Mouse (Mus musculus) heart, embryonic 15.5 days (tissue): ENCODE data around the gene Arl4d. TPM values are rescaled to one million over a fixed set of nuclear protein-coding genes. Genes with fewer than 3 reads are reported as not detected.
"Not testable (repeated sequence)": the region's sequence is repeated elsewhere in the genome, so short reads cannot be mapped to it uniquely, and the experiment has no call there.

Source experiments
- ATAC-seq: fragments of 200-750 bp; cut with Nextera tagmentation; replicated peaks from 2 replicates; pipeline ENCODE4 v1.8.0; 2017; ENCODE audit warnings: low read depth, moderate TSS enrichment; ENCODE audit not compliant: insufficient number of reproducible peaks, insufficient read depth, low FRiP score
- H3K27ac ChIP-seq: fragments of 300-500 bp; sonication (generic); 2 replicates; pipeline ENCODE4 v1.5.1; 2015; ENCODE audit warnings: mild to moderate bottlenecking, inconsistent platforms
- H3K27me3 ChIP-seq: fragments of 300-500 bp; sonication (generic); 2 replicates; pipeline ENCODE4 v1.6.1; 2015; ENCODE audit warnings: inconsistent platforms
- H3K36me3 ChIP-seq: fragments of 300-500 bp; sonication (generic); 2 replicates; pipeline ENCODE4 v1.6.1; 2015; ENCODE audit warnings: mild to moderate bottlenecking, inconsistent platforms
- H3K4me1 ChIP-seq: fragments of 300-500 bp; sonication (generic); replicated peaks from 2 replicates; pipeline ENCODE4 v1.6.1; 2015; ENCODE audit warnings: inconsistent platforms
- H3K4me2 ChIP-seq: fragments of 300-500 bp; sonication (generic); 2 replicates; pipeline ENCODE4 v1.6.1; 2015; ENCODE audit warnings: inconsistent platforms, mild to moderate bottlenecking, moderate library complexity
- H3K4me3 ChIP-seq: fragments of 300-500 bp; sonication (generic); 2 replicates; pipeline ENCODE4 v1.5.1; 2015; ENCODE audit warnings: mild to moderate bottlenecking, inconsistent platforms
- H3K9ac ChIP-seq: fragments of 300-500 bp; sonication (generic); 2 replicates; pipeline ENCODE4 v1.6.1; 2015; ENCODE audit warnings: mild to moderate bottlenecking, inconsistent platforms
- H3K9me3 ChIP-seq: fragments of 300-500 bp; sonication (generic); replicated peaks from 2 replicates; pipeline ENCODE4 v1.6.1; 2016; ENCODE audit warnings: inconsistent platforms
- WGBS: fragments of 180-500 bp; shearing (Covaris S2); methylation state at CpG from one replicate; pipeline ENCODE4 v1.1.7; 2015; ENCODE audit warnings: mixed read lengths; 5-methylcytosine and 5-hydroxymethylcytosine counted together
- polyA plus RNA-seq: library from polyadenylated mRNA; unstranded; fragments of >200 nt; fragmentation: Nextera tagmentation; extraction: Ambion mirVana; gene quantifications from 2 replicates; pipeline ENCODE4 v1.2.1, GENCODE M21; 2015

The Arl4d gene
- polyA plus RNA-seq, 1 experiment from 2014 or later, result 6.1 TPM

DNA sequence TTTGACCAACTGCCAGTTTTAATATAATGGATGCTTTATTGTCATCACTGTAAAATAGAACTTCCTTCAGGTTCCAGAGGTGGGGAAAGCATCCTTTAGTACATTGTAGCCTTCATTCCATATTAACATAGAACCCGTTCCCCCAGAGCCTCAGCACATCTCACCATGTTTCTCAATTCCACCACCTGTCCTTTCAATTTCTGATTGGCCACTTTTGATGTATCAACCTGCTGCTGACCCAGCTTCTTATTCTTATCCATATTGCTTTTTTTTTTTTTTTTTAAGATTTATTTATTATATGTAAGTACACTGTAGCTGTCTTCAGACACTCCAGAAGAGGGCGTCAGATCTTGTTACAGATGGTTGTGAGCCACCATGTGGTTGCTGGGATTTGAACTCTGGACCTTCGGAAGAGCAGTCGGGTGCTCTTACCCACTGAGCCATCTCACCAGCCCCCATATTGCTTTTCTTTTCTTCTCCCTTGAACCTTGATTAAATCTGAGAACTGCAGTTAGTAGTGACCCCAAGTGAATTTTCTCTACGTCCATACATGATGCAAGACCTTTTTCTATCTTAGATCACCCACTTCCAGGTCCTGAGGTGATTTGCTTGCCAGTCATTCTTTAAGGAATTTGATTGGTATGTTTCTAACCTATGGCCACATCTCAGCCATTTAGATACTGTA lies 36.5 kb upstream of the Arl4d start:
- H3K27me3 ChIP-seq, H3K9ac ChIP-seq, H3K27ac ChIP-seq, H3K36me3 ChIP-seq, H3K4me1 ChIP-seq, ATAC-seq, H3K9me3 ChIP-seq: not testable (repeated sequence)
- Histone ChIP-seq H3K4me3 (peak overlapping the region; percentile 69), H3K4me2 (peak overlapping the region; percentile 89)
- WGBS, result 64% methylated on average over 5 of the region's 5 CpGs

DNA sequence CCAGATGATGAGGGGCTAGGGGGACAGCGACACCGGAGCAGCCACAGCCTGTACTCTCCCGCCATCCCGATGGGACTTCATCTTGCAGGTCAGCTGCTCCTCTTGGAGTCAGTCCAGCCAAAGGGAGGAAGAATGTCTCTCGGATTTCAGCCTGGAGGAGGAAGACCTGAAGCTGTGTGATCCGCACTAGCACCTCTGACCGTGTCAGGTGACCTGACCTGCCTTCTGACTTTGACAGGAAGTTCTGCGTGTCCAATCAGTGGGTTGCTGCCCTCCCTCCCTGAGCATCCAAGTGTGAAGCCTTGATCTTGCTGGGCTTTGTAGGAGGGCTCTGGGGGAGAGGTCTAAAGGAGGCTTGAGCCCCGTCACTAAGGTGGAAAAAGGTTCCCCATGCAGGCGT lies 29.7 kb upstream of the Arl4d start:
- no peaks in the 10 kb centered on the region for H3K4me1 ChIP-seq
- H3K9ac ChIP-seq, result no peak overlapping the region
- no peak for ATAC-seq
- H3K27ac ChIP-seq, result no peak overlapping the region
- H3K27me3 ChIP-seq, result no peaks in the 10 kb centered on the region
- no peaks in the 10 kb centered on the region for H3K9me3 ChIP-seq
- H3K4me2 ChIP-seq, result no peak overlapping the region
- no peak overlapping the region for H3K4me3 ChIP-seq
- WGBS, result 76% methylated on average over 10 of the region's 10 CpGs
- H3K36me3 ChIP-seq, result peaks cover 18% of the 10 kb centered on the region; the same call in 1 of the 2 replicates

GRCm38 (mm10) chr11:101639761-101640160 lies 25.6 kb upstream of the Arl4d start:
- Histone ChIP-seq H3K27me3 (no peaks in the 10 kb centered on the region), H3K4me1 (peaks cover 12% of the 10 kb centered on the region), H3K4me2 (no peak overlapping the region), H3K27ac (no peak overlapping the region), H3K9me3 (no peaks in the 10 kb centered on the region), H3K4me3 (no peak overlapping the region), H3K9ac (no peak overlapping the region), H3K36me3 (peaks cover 10% of the 10 kb centered on the region; the same call in 1 of the 2 replicates)
- ATAC-seq, result no peak
- WGBS, result 82% methylated on average over 4 of the region's 4 CpGs

DNA sequence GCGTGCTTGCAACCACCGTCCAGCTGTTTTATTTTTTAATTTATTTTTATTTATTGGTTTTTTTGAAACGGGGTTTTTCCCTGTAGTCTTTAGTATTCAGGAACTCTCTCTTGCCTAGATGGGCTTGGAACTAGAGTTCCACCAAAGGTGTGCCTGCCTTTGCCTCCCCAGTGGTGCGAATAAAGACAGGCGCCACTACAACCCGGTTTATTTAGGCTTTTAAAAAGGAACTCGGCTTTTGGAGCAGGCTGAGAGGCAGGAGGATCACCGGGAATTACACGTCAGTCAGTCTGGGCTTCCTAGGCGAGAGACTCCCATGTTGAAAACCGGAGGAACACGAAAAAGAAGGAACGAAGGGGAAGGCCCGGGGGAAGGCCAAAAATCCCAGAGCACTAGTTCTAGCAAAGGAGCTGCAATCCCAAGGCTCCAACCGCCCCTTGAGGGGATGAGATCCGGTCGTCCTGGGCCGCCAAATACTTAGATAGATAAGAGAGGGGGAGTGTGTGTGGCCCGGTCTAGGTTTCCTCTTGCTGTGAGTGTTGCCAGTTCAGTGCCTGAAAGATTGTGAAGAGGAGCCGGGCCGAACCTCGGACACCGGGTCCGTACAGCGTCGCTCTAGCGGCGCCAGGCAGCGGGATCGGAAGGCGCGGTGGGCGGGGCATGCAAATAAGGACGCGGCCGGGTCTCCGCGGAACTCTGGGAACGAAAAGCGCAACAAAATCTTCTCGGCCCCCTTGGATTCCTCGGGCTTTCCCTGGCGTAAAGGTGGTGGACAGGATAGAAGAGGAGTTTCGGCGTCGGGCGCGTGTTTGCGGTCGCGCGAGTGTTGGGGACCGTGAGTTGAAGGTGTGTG lies 24.3 kb upstream of the Arl4d start:
- peak overlapping the region; percentile 59 for H3K4me2 ChIP-seq
- not testable (repeated sequence) for H3K27me3 ChIP-seq, H3K9me3 ChIP-seq, H3K36me3 ChIP-seq
- H3K27ac ChIP-seq, result peak overlapping the region; percentile 80
- H3K9ac ChIP-seq, result peak overlapping the region; percentile 52
- ATAC-seq, result peak; percentile 69
- peaks cover 12% of the 10 kb centered on the region for H3K4me1 ChIP-seq
- WGBS, result 5% methylated on average over 53 of the region's 53 CpGs
- peak overlapping the region; percentile 51 for H3K4me3 ChIP-seq

DNA sequence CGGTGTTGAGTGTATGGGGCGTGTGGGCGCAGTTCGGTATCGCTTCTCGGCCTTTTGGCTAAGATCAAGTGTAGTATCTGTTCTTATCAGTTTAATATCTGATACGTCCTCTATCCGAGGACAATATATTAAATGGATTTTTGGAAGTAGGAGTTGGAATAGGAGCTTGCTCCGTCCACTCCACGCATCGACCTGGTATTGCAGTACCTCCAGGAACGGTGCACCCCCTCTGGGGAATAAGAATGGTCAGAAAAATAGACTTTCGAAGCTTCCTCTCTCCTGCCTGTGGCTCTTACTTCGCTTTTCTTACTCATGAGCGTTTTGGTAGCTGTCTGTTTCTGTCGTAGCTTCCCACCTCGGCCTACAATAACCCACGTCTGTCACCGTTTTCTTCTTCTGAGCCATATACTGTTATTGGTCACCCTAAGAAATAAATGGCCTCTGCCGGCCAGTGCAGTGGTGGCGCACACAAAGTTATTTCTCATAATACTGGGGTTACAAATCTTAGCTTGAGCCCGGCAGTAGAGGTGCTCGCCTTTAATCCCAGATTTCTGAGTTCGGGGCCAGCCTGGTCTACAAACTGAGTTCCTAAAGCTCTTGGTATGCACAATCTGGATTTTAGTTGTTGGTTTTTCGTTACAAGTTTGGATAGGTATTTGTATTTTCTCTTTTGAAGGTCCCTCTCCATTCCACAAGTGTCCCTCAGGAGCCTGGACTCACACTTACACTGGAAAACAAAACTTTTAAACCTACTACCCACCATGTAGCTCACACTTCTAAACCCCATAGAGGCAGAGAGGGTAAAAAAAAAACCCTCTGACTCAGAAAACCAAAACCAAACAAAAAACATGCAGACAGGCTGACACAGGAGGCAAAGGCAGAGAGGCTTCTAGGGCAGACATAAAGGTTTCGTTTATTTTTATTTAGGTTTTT lies 23.4 kb upstream of the Arl4d start:
- ATAC-seq, result peak; percentile 80
- Histone ChIP-seq H3K4me3 (peak overlapping the region; percentile 51), H3K4me2 (peak overlapping the region; percentile 59), H3K9ac (peak overlapping the region; percentile 52), H3K27ac (peak overlapping the region; percentile 80), H3K4me1 (peaks cover 14% of the 10 kb centered on the region)
- not testable (repeated sequence) for H3K36me3 ChIP-seq, H3K9me3 ChIP-seq, H3K27me3 ChIP-seq
- 4% methylated on average over 14 of the region's 26 CpGs for WGBS

DNA sequence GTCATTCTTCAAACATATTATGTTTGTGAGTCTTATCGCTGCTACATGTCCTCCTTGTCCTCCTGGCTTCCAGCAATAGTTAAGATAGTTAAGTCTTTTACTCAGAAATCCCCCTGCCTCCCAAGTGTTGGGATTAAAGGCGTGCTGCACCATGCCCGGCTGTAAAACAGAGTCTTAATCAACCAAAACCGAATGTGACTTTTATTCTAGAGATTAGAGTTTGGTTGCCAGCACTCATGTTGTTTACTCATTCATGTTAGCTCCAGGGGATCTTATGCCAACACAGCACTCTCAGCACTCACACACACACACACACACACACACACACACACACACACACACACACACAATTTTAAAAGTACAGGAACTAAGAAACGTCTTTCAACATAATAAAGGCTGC lies 22.4 kb upstream of the Arl4d start:
- Histone ChIP-seq H3K9me3 (no peaks in the 10 kb centered on the region), H3K27me3 (no peaks in the 10 kb centered on the region), H3K4me2 (no peak overlapping the region), H3K4me1 (peaks cover 14% of the 10 kb centered on the region), H3K36me3 (no peaks in the 10 kb centered on the region), H3K4me3 (no peak overlapping the region), H3K27ac (no peak overlapping the region), H3K9ac (no peak overlapping the region)
- no peak for ATAC-seq
- WGBS, result 53% methylated on average over 5 of the region's 5 CpGs

DNA sequence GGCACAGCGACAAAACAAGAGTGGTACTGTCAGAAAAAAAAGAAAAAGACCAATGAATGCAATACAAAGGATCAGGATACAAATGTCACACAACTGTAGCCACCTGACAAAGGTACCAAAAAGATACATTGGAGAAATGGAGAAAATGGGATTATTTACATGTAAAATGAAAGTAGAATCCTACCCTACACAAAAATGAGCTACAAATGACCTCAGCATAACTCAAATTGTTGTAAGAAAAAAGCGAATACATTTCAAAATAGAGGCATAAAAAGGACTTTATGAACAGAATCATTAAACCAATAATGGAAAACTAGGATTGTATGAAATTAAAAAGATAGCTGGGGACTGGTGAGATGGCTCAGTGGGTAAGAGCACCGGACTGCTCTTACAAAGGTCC lies 20.8 kb upstream of the Arl4d start:
- Histone ChIP-seq H3K36me3 (no peaks in the 10 kb centered on the region), H3K9ac (no peak overlapping the region), H3K27me3 (no peaks in the 10 kb centered on the region), H3K27ac (no peak overlapping the region), H3K4me2 (no peak overlapping the region), H3K4me3 (no peak overlapping the region), H3K4me1 (peaks cover 14% of the 10 kb centered on the region), H3K9me3 (no peaks in the 10 kb centered on the region)
- ATAC-seq, result no peak
- WGBS, result 59% methylated on average over 3 of the region's 3 CpGs

GRCm38 (mm10) chr11:101645043-101645410 lies 20.3 kb upstream of the Arl4d start:
- H3K4me3 ChIP-seq, ATAC-seq, H3K4me2 ChIP-seq, H3K27me3 ChIP-seq, H3K36me3 ChIP-seq, H3K9ac ChIP-seq, H3K9me3 ChIP-seq: not testable (repeated sequence)
- H3K4me1 ChIP-seq, result peaks cover 14% of the 10 kb centered on the region
- peak overlapping the region; percentile 66 for H3K27ac ChIP-seq
- 2% methylated on average over 4 of the region's 4 CpGs for WGBS

DNA sequence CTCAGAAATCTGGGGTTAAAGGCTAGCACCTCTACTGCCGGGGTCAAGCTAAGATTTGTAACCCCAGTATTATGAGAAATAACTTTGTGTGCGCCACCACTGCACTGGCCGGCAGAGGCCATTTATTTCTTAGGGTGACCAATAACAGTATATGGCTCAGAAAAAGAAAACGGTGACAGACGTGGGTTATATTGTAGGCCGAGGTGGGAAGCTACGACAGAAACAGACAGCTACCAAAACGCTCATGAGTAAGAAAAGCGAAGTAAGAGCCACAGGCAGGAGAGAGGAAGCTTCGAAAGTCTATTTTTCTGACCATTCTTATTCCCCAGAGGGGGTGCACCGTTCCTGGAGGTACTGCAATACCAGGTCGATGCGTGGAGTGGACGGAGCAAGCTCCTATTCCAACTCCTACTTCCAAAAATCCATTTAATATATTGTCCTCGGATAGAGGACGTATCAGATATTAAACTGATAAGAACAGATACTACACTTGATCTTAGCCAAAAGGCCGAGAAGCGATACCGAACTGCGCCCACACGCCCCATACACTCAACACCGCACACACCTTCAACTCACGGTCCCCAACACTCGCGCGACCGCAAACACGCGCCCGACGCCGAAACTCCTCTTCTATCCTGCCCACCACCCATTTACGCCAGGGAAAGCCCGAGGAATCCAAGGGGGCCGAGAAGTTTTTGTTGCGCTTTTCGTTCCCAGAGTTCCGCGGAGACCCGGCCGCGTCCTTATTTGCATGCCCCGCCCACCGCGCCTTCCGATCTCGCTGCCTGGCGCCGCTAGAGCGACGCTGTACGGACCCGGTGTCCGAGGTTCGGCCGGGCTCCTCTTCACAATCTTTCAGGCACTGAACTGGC lies 19.7 kb upstream of the Arl4d start:
- under 1% methylated on average over 45 of the region's 56 CpGs for WGBS
- Histone ChIP-seq H3K4me3 (peak overlapping the region; percentile 45), H3K27ac (peak overlapping the region; percentile 87), H3K4me2 (peak overlapping the region; percentile 60), H3K9ac (peak overlapping the region; percentile 55), H3K4me1 (peaks cover 14% of the 10 kb centered on the region)
- H3K27me3 ChIP-seq, H3K36me3 ChIP-seq, H3K9me3 ChIP-seq: not testable (repeated sequence)
- ATAC-seq, result peak; percentile 76

DNA sequence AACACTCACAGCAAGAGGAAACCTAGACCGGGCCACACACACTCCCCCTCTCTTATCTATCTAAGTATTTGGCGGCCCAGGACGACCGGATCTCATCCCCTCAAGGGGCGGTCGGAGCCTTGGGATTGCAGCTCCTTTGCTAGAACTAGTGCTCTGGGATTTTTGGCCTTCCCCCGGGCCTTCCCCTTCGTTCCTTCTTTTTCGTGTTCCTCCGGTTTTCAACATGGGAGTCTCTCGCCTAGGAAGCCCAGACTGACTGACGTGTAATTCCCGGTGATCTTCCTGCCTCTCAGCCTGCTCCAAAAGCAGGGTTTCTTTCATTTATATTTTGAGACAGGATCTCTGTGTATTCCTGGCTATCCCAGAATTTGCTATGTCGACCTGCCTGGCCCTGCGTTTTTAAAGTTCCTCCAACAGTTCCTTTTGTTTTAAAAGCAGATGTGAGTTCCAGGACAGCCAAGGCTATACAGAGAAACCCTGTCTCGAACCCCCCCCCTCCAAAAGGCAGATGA lies 19.0 kb upstream of the Arl4d start:
- H3K27me3 ChIP-seq, ATAC-seq, H3K36me3 ChIP-seq, H3K9me3 ChIP-seq: not testable (repeated sequence)
- H3K9ac ChIP-seq, result peak overlapping the region; percentile 55
- peak overlapping the region; percentile 45 for H3K4me3 ChIP-seq
- peak overlapping the region; percentile 60 for H3K4me2 ChIP-seq
- H3K4me1 ChIP-seq, result peaks cover 12% of the 10 kb centered on the region
- H3K27ac ChIP-seq, result peak overlapping the region; percentile 87
- 10% methylated on average over 16 of the region's 16 CpGs for WGBS
